Mouse (Mus musculus) embryonic stem cell, embryonic (primary cell): Measurements from ENCODE around the gene Ddx51.

ENCODE experiments used
- CTCF ChIA-PET, 4 experiments: fragments of 300-600 bp in 2 of 4; fragments of 350-600 bp in 2 of 4; sonication (Branson Sonifier 250); formaldehyde crosslinking; loops; one replicate each; lab custom pipeline; 2022; ENCODE audit warnings: inconsistent platforms in 2 of 4; lab: Charles Lee
- POLR2A ChIA-PET, 4 experiments: fragments of 300-600 bp in 2 of 4; fragments of 350-600 bp in 2 of 4; sonication (Branson Sonifier 250); formaldehyde crosslinking; loops; one replicate each; lab custom pipeline; 2022; ENCODE audit warnings: antibody characterized with exemption in 4 of 4, inconsistent platforms in 1 of 4; lab: Charles Lee

Ddx51 gene

DNA sequence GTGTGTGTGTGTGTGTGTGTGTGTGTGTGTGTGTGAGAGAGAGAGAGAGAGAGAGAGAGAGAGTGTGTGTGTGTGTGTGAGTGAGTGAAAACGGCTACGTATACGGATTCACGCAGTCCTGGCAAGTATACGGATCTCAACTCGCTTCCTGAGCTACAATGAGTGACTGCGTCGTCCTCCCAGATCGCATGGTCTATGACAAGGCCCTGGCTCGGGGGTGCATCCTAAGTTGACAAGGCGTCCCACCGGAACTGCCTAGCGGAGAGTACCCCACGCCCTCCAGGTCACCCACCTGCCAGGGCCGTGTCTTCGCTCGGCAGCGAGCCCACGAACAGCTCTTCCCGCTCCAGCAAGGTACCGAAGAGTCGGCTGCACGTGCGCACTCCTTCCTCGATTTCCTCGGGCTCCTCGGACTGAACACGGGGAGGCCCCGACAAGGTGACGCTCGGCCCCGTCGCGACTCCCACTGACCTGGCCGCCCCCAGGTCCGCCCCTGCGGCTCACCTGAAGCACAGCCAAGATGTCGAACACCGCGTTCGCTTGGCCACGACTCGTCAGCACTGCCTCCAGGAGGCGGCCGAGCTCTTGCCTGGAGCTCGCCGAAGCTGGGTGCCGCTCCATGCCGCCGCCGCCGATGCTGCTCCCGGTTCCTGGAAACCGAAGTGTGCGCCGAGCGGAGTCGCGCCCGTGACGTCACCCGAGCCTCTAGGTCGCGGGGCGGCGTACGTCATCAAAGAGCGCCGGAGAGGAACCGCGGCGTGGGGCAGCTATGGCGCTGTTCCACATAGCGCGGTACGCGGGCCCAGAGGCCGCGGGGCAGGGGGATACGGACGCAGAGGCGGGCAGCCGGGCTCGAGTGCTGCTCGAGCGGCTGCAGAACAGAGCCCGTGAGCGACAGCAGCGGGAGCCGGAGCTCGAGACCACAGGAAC, at the start of gene Ddx51, which contains the start of gene Noc4l:
Gene Ddx51 (plus strand): TSS at position 733 of the 930 bp plus-strand sequence.
Gene Noc4l (minus strand): TSS at position 699 of the 930 bp plus-strand sequence.
- ChIA-PET POLR2A (interaction anchor here (0.5 to 8.0 kb wide), 55 partner anchors 7 to 621 kb away, joined by 3 to 104 read pairs (median 4); partner anchors contain the start of genes Ep400 (in 3 of the 4), P2rx2 (in 2 of the 4), Pole (in 2 of the 4) and Pxmp2 (in 2 of the 4)), CTCF (interaction anchor here in 2 of 4 experiments (1.0 to 1.6 kb wide), 5 partner anchors 13 to 298 kb away, joined by 3 to 4 read pairs (median 3); no protein-coding TSS in a partner anchor)

GRCm38 (mm10) chr5:110604311-110604710, 48.9 kb upstream of the Ddx51 start:
- ChIA-PET CTCF (no interaction called here), POLR2A (interaction anchor here in 1 of 4 experiments (1.4 kb wide), 1 partner anchor 14 kb away, joined by 3 read pairs; no protein-coding TSS in a partner anchor)

- ChIA-PET POLR2A (interaction anchor here in 1 of 4 experiments (0.6 kb wide), 1 partner anchor 1287 kb away, joined by 5 read pairs; no protein-coding TSS in a partner anchor), CTCF (interaction anchor here in 1 of 4 experiments (0.6 kb wide), 1 partner anchor 154 kb away, joined by 3 read pairs; no protein-coding TSS in a partner anchor)
Observed at GRCm38 (mm10) chr5:110605531-110606221, 47.6 kb upstream of the Ddx51 start.

- CTCF ChIA-PET: interaction anchor here in 1 of 4 experiments (0.6 kb wide), 1 partner anchor 58 kb away, joined by 3 read pairs; no protein-coding TSS in a partner anchor
- POLR2A ChIA-PET: interaction anchor here in 2 of 4 experiments (0.9 to 1.1 kb wide), 3 partner anchors 9 to 138 kb away, joined by 3 to 5 read pairs (median 3); no protein-coding TSS in a partner anchor
Observed at GRCm38 (mm10) chr5:110607767-110608166, 45.5 kb upstream of the Ddx51 start.

DNA sequence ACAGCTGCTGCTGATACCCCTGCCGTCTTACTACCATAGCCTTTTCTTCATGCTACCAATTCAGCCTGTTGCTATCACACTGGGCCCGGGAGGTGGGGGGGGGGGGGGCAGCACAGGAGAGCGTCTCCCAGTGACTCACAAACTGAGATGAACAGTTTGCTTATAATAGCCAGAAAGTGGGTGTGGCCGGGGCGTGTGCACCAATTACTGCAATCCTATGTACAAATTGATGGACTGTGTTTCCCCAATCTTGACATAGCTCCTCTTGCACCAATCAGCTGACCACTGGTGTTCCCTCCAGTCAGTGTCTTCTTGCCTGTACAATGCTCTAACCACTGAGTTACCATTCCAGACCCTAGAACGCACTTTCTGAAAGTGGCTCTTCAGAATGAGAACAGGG, 44.9 kb upstream of the Ddx51 start:
- ChIA-PET CTCF (no interaction called here), POLR2A (interaction anchor here in 1 of 4 experiments (0.9 to 1.1 kb wide), 2 partner anchors 9 to 10 kb away, joined by 3 to 5 read pairs; no protein-coding TSS in a partner anchor)

DNA sequence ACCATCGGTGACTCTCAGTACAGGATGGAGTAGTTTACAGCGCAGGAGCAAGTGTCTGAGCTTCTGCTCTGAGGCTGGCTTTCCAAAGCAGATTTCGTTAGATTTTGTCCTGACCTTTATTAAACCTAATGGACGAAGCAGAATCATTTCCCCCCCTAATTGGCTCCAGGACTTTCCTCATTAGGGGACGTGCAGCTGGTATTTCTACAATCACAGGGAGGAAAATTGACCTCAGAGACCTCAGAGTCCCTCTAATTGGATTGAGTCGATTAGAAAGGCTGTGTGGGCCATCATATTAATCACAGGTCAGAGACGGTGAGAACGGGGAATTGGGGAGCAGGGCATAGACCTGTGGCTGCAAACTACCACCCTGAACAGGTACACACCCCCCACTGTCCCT, 44.3 kb upstream of the Ddx51 start:
- ChIA-PET CTCF (no interaction called here), POLR2A (interaction anchor here in 2 of 4 experiments (0.6 to 1.5 kb wide), 3 partner anchors 26 to 115 kb away, joined by 3 read pairs; no protein-coding TSS in a partner anchor)

DNA sequence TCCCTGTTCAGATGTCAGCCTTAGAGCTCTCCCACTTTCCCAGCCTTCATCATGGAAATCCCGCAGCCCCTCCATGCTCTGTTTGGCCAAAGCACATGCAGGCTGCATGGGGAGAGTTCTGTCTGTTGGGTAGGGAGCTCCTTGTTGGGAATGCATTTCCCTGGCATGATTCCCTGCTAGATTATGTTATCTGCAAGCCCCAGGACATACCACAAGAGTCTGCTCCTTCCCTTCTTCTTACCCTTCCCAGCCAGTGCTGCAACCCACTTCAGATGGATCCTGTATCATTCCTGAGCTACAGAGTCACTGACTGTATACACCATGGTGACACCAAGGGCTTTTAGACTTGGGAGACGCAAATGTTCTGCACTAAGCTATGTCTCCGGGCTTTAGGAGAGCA, 43.8 kb upstream of the Ddx51 start:
- POLR2A ChIA-PET: interaction anchor here in 2 of 4 experiments (0.6 to 1.5 kb wide), 3 partner anchors 26 to 115 kb away, joined by 3 read pairs; no protein-coding TSS in a partner anchor
- CTCF ChIA-PET: interaction anchor here in 1 of 4 experiments (1.2 kb wide), 1 partner anchor 251 kb away, joined by 3 read pairs; no protein-coding TSS in a partner anchor

DNA sequence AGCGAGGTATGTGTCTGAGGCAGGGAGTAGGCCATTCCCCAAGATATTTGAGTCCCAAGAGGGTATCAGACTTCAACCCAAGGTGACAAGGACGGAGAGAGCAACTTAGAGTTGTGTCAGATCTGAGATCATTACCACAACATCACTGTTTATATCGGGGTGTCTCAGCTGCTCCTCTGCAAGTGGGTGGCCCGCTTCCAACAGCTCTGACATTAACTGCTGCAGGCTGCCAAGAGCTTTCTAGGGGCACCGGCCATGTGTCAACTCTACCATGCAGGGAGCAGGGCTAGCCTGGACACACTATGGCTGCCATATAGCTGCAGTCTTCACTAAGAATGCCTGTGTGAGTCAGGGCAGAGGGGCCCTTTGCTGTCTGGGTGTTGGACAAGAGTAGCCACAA, 43.4 kb upstream of the Ddx51 start:
- ChIA-PET CTCF (interaction anchor here in 1 of 4 experiments (1.2 kb wide), 1 partner anchor 252 kb away, joined by 3 read pairs; no protein-coding TSS in a partner anchor), POLR2A (interaction anchor here in 1 of 4 experiments (0.8 to 1.5 kb wide), 3 partner anchors 27 to 116 kb away, joined by 3 read pairs; no protein-coding TSS in a partner anchor)

GRCm38 (mm10) chr5:110610484-110610883, 42.8 kb upstream of the Ddx51 start:
- ChIA-PET POLR2A (interaction anchor here in 1 of 4 experiments (0.8 kb wide), 1 partner anchor 88 kb away, joined by 3 read pairs; no protein-coding TSS in a partner anchor), CTCF (interaction anchor here in 1 of 4 experiments (1.2 kb wide), 1 partner anchor 252 kb away, joined by 3 read pairs; no protein-coding TSS in a partner anchor)

DNA sequence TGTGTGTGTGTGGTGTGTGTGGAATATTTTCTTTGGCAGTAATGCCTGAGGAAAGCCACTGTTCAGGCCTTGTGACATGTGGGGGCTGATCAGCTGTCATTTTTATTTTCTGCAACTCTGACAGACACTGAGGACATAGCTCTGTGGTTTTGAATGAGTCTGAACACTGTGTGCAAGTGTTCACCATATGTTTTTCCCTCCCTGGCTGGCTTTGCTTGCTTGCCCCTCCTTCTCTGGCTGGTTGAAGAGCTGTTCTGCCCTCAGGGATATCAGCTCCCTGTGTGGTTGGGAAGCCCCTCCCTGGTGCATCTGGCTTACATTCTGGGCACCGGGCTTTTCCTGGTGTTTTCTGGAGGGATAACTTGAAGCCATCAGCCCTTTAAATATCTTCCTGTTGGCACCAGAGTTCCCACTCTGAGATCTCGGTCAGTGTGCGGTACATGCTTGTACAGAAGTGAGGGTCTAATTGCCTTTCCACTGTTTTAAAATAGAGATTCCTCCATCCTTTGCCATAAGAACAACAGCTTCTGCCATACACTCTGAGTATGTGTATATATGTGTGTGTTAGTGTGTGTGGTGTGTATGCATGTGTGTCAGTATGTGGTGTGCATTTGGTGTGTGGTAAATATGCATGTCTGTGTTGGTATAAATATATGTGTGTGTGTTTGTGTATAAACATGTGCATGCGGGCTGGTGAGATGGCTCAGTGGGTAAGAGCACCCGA, 41.7 kb upstream of the Ddx51 start:
- CTCF ChIA-PET: interaction anchor here in 1 of 4 experiments (0.6 kb wide), 1 partner anchor 113 kb away, joined by 3 read pairs; no protein-coding TSS in a partner anchor
- POLR2A ChIA-PET: interaction anchor here in 1 of 4 experiments (0.8 kb wide), 1 partner anchor 12 kb away, joined by 3 read pairs; no protein-coding TSS in a partner anchor

DNA sequence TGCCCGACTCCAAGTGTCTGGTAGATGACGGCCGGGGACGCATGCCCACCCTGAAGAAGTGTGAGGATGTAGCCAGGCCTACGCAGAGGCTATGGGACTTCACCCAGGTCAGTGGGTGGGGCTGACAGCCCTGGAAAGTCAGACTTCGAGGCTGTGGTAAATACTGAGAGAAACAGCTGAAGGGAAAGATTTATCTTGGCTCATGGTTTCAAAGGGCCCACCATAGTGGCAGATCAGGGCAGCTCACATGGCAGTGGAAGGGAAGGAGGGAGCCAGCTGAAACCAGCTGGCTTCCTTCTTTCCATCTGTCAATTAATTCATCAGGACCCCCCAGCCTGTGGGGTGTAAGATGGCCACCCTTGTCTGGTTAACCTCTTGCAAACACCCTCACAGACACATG, 34.0 kb upstream of the Ddx51 start:
- ChIA-PET CTCF (no interaction called here), POLR2A (interaction anchor here in 1 of 4 experiments (1.1 kb wide), 1 partner anchor 131 kb away, joined by 3 read pairs; no protein-coding TSS in a partner anchor)

DNA sequence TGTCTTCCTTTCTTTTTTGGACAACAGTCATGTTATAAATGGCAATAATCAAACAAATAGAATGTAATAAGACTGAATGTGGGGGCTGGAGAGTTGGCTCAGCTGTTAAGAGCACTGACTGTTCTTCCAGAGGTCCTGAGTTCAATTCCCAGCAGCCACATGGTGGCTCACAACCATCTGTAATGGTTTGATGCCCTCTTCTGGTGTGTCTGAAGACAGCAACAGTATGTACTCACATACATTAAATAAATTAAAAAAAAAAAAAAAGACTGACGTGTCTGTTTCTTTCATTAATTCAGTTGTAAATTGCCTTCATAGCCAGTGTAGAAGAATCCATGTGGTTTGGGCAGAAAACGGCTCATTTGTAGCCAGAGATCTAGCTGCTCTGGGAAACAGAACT, 28.9 kb upstream of the Ddx51 start:
- ChIA-PET POLR2A (interaction anchor here in 1 of 4 experiments (0.7 kb wide), 2 partner anchors 283 to 959 kb away, joined by 3 read pairs; no protein-coding TSS in a partner anchor), CTCF (interaction anchor here in 3 of 4 experiments (0.7 to 1.8 kb wide), 5 partner anchors 108 to 279 kb away, joined by 3 to 4 read pairs (median 4); no protein-coding TSS in a partner anchor)

DNA sequence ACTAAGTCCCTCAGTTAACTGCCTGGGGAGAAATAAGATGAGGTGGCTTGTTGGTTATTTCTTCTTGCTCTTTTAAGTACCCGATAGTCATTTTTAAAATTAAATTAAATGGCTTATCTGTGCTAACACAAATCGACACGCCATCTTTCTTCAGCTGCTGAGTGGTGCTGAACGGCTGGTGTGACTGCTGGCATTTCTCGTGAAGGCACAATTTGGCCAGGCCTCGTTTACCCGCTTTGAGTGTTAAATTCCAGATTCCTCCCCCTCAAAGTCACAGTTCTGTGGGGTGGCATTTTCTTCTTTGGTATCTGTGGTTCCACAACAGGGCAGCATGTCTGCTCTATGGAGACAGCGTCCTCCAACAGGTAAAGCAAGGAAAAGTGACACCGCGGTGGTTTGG, 25.9 kb upstream of the Ddx51 start:
- ChIA-PET POLR2A (interaction anchor here in 2 of 4 experiments (0.7 to 3.0 kb wide), 4 partner anchors 12 to 140 kb away, joined by 3 to 14 read pairs (median 4); no protein-coding TSS in a partner anchor), CTCF (interaction anchor here in 3 of 4 experiments (0.7 to 1.7 kb wide), 4 partner anchors 10 to 133 kb away, joined by 3 to 9 read pairs (median 5); no protein-coding TSS in a partner anchor)

DNA sequence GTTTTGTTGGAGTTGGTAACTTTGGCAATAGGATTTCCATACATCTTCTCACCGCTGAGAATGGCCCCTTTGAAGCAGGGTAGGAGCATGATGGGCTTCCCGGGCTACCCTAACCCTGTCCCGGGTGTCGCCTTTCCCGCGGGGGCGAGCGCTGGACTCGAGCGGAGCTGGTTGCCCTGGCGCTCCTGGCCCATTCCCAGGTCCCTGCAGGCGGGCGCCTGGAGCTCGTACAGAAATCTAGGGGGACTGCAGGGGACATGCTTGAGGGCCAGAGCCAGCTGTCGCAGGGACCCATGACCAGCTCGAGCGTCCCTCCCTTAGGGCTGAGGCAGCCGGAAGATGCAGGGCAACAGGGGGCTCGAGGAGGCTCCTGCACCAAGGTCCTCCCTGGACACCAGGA, 25.1 kb upstream of the Ddx51 start:
- ChIA-PET CTCF (interaction anchor here in 2 of 4 experiments (0.8 to 1.7 kb wide), 2 partner anchors 9 to 12 kb away, joined by 4 to 6 read pairs; no protein-coding TSS in a partner anchor), POLR2A (interaction anchor here in 1 of 4 experiments (0.9 to 3.0 kb wide), 2 partner anchors 11 to 159 kb away, joined by 3 to 14 read pairs; no protein-coding TSS in a partner anchor)

DNA sequence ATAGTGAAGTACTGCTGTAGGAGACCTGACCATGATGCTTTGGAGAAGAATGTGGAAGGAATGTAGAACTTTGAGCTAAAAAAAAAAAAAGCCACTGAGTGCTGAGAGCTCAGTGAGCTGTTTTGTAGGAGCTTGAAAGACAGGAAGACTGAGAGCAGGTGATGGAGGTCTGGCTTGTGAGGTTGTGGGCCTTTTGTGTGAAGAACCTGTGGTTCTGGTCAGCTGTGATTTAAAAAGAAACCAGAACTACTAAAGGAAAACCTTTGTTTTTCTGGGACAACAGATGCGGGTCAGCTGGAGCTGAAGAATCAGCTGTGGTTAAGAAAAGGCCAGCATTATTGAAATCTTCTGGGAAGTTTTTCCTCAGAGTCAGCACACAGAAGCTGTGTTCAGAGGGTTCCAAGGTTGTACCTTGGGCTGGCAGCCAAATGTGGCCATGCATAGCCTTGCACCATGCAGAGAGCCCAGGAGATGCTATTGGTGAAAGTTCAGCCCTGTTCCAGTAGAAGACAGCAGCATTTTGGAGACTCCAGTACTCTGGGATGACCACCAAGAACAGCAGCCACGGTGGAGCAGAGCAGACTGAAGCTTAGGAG, 23.6 kb upstream of the Ddx51 start:
- CTCF ChIA-PET: interaction anchor here (0.7 to 1.2 kb wide), 4 partner anchors 9 to 275 kb away, joined by 3 to 4 read pairs (median 4); no protein-coding TSS in a partner anchor

More for the DNA sequence above, 23.6 kb upstream of the Ddx51 start:
- POLR2A ChIA-PET: interaction anchor here in 3 of 4 experiments (0.5 to 3.0 kb wide), 7 partner anchors 9 to 275 kb away, joined by 3 to 14 read pairs (median 3); no protein-coding TSS in a partner anchor
